Mouse (Mus musculus) heart, postnatal 36 days (tissue): Measurements from ENCODE around the gene Olfr532. TPM values are rescaled to one million over a fixed set of nuclear protein-coding genes. Genes with fewer than 3 reads are reported as not detected.
"Not testable (repeated sequence)": the region's sequence is repeated elsewhere in the genome, so short reads cannot be mapped to it uniquely, and the experiment has no call there.

Experiments used
- DNase-seq, 2 experiments: peaks; one replicate each; pipeline ENCODE4 v3.0.0; 2021 to 2022
- intact Hi-C: fragments of 180-260 bp; cut with DNase I; formaldehyde crosslinking; loops from one replicate; pipeline ENCODE4 v1.15.1; 2025
- total RNA-seq, 2 experiments: library from RNA; stranded (reverse); gene quantifications; 2 replicates each; pipeline ENCODE4 v1.2.3; 2021

Olfr532 gene
- not detected for total RNA-seq

GRCm38 (mm10) chr7:140421539-140421938 lies at the start of gene Olfr532:
TSS of gene Olfr532 (minus strand) at chr7:140421639.
- DNase-seq: no peak
- intact Hi-C loops: loop anchor here (1.0 kb wide), 1 partner anchor 106 kb away; no protein-coding TSS in a partner anchor

- intact Hi-C loops, DNase-seq: not testable (repeated sequence)
These were observed 41.6 kb upstream of the Olfr532 start, which contains the start of gene Olfr533 for GRCm38 (mm10) chr7:140463070-140463469. TSS of gene Olfr533 (plus strand) at chr7:140463370.

- intact Hi-C loops: no loop called here
- DNase-seq: no peak
These were observed 21.7 kb upstream of the Olfr532 start for GRCm38 (mm10) chr7:140443141-140443540.

DNA sequence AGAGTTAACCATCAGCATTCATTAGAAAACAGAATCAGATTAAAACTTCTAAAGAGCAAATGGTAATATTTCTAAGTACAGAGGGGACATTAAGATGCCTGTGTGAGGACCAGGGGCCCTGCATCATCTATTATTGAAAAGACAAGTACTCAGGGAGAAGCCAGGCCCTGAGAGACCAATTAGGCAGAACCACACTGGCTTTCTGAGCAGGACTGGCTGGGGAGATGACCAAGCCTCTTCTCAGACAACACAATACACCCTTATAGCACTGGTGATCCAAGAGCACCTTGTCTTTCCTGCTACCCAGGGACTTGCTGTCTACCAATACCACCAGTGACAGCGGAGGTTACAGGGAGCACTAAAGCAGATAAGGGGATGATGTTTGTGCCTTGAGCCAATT lies 18.6 kb downstream of the Olfr532 start, which contains the start of gene Olfr531:
Gene Olfr531 (minus strand): TSS at position 101 of the 400 bp plus-strand sequence.
- intact Hi-C loops: no loop called here
- DNase-seq: no peak

DNA sequence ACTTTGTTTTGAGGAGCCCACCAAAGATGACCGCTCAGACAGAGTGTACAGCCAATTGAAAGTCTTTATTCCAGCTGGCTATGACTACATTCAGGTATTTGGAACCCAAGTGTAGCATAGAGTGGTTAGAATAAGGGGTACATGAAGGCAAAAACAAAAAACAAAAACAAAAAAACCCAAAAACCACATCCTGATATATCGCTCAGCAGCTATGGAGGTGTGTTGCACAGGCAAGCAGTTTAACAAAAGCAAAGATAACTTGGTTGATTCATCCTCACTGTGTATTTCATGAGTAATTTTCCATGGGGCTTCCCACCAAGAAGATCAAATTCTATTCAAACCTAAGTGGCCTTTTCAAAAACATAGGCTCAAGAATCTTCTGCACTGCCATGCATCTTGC lies 44.5 kb downstream of the Olfr532 start:
- DNase-seq: no peak
- intact Hi-C loops: no loop called here

DNA sequence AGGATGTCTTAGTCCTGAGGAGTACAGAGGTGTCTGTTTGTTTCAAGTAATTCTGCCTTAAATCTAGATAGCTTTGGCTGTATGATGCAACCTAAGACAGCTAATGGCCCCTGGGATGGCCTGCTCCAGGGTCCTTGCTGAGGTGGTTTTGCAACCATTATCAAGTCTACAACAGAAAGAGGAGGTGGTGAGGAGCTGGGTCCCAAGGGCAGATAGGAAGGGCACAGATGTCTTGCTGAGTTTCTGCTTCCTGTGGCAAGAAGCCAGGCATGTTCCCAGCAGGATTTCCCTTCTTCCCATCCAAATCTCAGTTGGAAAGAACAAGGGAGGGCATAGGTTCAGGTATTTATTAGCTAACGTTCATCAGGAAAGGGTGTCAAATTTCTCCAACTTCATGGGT lies 45.2 kb downstream of the Olfr532 start, which contains the start of gene Olfr530:
Gene Olfr530 (minus strand): TSS at position 101 of the 400 bp plus-strand sequence.
- intact Hi-C loops: no loop called here
- DNase-seq: no peak

- intact Hi-C loops: no loop called here
These were observed 47.1 kb downstream of the Olfr532 start for GRCm38 (mm10) chr7:140374300-140374699.

More at GRCm38 (mm10) chr7:140374300-140374699, 47.1 kb downstream of the Olfr532 start:
- DNase-seq: no peak

Other genes with a start within 250 kb of the Olfr532 start
- not detected for gene Olfr523, start 248.4 kb downstream of the Olfr532 start, total RNA-seq
- gene Olfr524, start 215.7 kb downstream of the Olfr532 start, total RNA-seq: not detected
- gene Cd163l1, start 203.4 kb downstream of the Olfr532 start, total RNA-seq: not detected
- gene 5830411N06Rik, start 174.4 kb downstream of the Olfr532 start, total RNA-seq: not detected
- not detected for gene Olfr525, start 100.8 kb downstream of the Olfr532 start, total RNA-seq
- not detected for gene Olfr527, start 87.6 kb downstream of the Olfr532 start, total RNA-seq
- not detected for gene Olfr60, start 60.0 kb downstream of the Olfr532 start, total RNA-seq
- gene Olfr530, start 45.3 kb downstream of the Olfr532 start, total RNA-seq: not detected
- not detected for gene Olfr531, start 18.7 kb downstream of the Olfr532 start, total RNA-seq
- gene Olfr533, start 41.7 kb upstream of the Olfr532 start, total RNA-seq: not detected
- not detected for gene Olfr535, start 62.6 kb upstream of the Olfr532 start, total RNA-seq
- gene Olfr536, start 85.8 kb upstream of the Olfr532 start, total RNA-seq: not detected
- not detected for gene Olfr538, start 146.2 kb upstream of the Olfr532 start, total RNA-seq
- not detected for gene Olfr46, start 179.6 kb upstream of the Olfr532 start, total RNA-seq
- not detected for gene Olfr61, start 207.3 kb upstream of the Olfr532 start, total RNA-seq
- gene Olfr53, start 224.8 kb upstream of the Olfr532 start, total RNA-seq: not detected
- gene Olfr539, start 238.3 kb upstream of the Olfr532 start, total RNA-seq: not detected